In the genomic region with DNA sequence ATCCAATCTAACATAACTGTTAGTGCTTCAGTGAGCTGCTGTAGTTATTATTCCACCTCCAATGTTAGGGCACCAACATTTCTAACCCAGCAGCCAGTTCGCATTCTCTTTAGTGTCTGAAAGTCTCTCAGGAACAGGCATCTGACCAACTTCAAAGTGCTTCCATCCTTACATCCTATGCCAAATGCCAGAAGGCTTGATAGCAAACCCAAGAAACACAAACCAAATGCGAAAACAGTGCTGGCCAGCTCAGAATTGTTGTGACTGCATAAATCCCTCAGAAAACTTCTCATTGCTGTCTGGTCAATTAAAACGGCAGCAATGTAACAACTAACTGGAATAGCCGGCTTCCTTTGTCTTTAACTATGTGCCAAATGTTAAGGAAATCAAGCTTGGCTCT, we compare ENCODE assay signal across 12 mouse cellular contexts.
"Had no signal": no experiment of that assay in that cellular context is flagged by ENCODE, and none has a peak within 500 bp of the region (broad histone marks: within the 10 kb centered on the region; RNA-seq: fewer than 3 reads in every experiment).

No protein-coding gene starts in this region.

- H3K27me3 ChIP-seq: limb, embryonic 13.5 days had no signal

- DNase-seq: kidney, adult 9 months; kidney, postnatal 36 days; lung, adult 18-20 months; lung, postnatal 36 days; thymus, postnatal 4 days had no signal

- H3K9ac ChIP-seq: limb, embryonic 13.5 days; liver, embryonic 14.5 days had no signal

- H3K9me3 ChIP-seq: limb, embryonic 13.5 days had no signal

- H3K4me1 ChIP-seq: limb, embryonic 13.5 days had no signal

- H3K4me2 ChIP-seq: limb, embryonic 13.5 days had no signal

- H3K4me3 ChIP-seq: layer of hippocampus, adult 2 months; limb, embryonic 13.5 days had no signal

- H3K27ac ChIP-seq: kidney, postnatal 0 days; layer of hippocampus, adult 2 months; limb, embryonic 13.5 days; liver, embryonic 14.5 days; stomach, postnatal 0 days had no signal

- H3K36me3 ChIP-seq: limb, embryonic 13.5 days had no signal

- ATAC-seq: lung, postnatal 0 days; midbrain, embryonic 16.5 days had no signal
